Mouse (Mus musculus): Measurements from ENCODE around the gene Polg.

The Polg gene

GRCm38 (mm10) chr7:79502152-79503102, 36.3 kb upstream of the Polg start:
- DNase-seq = no peak

DNA sequence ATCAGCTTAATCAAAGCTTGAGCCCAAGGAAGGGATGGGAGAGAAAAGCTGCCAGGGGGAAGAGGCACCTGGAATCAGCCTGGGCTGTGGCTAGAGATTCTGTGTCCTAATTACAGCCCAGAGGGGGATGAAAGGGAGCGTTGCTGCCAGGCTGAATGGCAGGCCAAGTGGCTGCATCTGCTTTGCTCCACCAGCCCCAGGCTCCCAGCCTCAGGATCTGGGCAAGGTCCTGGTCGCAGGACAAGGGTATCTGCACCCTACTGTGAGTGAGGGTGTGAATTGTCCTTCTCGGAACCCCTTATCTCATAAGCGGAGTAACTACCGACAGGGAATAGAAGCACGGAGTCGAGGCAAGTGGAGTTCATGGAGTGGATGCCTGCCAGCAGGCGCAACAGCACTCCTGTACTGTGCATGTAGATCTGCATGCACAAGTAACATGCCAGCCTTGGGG, 35.4 kb upstream of the Polg start:
- DNase-seq = no peak

DNA sequence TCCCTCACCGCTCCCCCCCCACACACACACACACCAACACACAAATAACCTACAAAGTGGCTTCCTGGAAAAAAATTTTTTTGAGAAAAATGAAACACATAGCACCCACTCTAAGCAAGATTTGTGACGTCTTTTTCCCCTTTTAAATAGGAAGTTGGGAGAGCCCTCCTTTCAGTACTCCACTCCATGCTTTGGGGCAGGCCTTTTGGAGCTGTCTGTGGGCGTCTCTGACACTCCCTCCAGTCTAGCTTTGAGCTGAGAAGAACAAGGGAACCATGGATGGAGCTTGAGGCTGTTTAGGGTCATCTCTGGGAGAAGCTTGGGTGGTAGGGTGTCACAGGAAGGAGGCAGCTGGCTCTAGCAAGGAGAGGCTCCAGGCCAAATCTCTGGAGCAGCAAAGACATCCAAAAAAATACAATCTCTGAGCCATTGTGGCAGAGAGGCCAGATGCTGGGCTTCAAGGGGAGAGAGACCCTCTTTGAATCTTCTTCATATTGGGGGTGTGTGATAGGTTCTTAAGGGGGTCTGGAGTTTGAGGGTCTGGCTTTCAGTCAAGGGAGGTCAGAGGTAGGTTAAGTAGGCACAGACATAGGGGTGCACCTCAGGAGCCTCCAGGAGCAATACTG, 34.6 kb upstream of the Polg start:
- no peak for DNase-seq

DNA sequence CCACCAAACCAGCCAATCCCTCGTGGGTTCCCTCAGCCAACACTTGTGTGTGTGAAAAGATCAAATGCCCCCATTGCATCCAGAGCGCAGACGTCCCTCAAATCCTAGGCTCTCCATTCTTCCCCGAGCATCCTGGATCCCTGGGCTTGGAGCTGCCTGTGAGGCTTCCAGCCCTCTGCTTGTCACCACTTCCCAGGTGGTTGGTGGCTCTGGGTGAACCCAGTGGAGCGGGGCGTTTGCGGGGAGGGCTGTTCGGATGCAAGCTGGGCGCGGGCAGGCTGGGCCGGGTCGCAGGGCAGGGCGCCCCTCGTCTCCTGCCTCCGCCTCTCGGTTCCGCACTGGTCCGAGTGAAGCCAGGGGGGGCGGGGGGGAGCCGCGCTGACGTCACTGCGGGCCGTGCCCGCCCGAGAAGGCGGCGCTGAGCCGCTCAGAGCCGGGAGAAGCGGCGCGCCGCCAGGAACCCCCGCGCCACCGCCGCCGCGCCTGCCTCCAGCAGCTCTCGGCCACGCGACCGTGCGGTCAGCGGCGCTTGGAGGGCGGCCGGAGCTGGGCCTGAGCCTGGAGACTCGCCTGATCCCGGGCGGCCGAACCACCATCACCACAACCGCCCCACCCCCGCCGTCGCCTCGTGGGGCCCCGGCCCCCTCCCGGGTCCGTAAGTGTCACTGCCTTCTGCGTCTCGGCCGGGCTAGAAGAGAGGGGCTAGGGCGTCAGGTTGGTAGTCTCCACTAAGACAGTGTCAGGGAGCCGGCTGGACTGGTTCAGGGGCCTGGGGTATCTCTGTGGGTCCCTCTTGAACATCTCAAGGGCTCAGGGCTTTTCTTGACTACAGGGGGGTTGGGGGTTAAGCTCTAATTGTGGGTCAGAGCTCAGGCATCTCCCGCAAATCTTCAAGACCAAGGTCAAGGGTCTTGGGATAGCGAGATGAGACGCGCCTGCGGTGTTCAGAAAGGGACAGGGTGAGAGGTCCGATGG, 33.7 kb upstream of the Polg start:
- DNase-seq = no peak

DNA sequence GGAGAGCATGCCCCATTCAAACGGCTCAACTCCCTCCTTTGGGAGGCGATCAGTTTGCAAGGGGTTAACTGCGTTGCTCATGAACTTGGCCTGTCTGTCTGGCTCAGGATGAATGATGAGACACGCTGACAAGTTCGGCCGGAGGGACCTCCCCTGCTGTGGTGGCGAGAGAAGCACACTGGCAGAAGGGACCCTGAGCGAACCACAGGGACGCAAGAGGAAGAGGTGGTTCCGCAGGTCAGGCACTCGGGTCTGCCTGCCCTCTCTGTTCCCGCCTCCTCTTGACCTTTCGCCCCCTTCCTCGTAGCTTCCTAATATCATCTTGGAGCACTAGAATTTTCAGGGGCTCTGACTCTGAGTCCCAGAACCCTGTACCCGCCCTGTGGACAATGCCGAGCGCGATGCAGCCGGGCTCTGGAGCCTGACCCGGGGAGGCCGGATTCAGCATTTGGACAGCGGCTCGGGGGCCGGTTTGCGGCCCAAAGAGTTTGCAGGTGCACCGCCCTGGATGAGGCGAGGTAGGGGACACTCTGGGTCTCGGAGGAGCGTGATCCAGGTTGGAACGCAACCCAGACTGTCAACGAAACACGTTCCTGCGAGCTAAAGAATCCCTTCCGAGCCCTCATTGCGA, 32.9 kb upstream of the Polg start:
- peak; percentile 62 for DNase-seq

DNA sequence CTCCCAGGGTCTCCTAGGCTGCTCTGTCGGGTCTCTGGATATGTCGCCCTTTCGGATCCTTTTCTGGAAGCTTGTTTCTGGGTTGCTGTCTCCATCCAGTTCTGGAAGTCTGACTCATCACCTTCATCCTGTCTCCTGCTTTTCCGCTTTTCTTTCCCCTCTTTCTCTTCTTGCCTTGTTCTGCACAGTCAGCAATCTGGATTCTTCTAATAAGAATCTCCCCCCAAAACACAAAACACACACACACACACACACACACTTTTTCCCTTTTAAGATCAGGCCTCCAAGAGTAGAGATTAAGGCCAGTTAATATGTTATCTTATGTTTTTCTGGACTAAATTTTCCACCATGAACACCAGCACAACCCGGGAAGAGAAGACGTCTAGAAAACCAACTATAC, 32.2 kb upstream of the Polg start:
- DNase-seq = no peak

DNA sequence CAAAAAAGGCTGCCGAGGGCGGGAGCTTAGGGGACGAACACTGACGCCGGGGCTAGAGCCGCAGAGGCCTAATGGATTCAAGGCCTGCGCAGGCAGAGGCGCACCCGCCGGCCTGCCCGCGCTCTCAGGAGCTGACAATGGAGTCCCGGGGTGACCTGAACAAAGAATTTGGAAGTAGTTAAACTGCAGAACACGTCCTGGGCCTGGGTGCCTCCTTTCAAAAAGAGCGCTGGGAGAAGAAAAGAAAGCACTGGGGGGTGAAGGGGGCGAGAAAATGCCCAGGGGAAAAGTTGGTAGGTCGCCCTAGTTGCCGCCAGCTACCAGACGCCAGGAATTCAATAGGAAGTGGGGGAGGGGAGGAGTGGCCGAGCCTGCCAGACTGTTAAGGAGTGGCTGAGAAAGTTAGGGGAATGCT, 31.5 kb upstream of the Polg start:
- DNase-seq = no peak

DNA sequence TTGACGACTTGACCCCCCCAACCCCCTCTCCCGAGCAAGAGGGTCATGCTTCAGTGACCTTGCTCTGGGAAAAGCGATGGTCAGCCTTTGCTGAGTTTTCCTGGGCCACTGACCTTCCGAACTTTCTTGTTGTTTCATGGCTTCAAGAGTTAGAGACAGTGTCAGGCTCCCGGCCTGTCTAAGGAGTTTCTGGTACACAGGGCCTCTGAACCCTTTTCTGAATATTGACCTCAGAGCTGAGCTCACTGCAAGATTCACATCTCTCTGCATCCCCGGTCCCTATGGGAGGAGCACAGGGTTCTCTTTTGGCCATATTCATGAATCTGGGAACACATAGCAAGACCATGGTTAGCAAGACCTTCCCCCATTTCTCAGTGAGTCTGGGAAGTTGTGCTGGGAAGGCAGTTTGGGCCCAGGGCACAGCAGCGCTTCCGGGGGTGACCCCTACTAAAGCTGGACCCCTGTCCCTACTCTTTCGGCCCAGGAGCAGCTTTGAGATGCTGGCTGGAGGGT, 30.7 kb upstream of the Polg start:
- no peak for DNase-seq

- DNase-seq = peak; percentile 92
Observed at GRCm38 (mm10) chr7:79495988-79496815, 30.0 kb upstream of the Polg start.

DNA sequence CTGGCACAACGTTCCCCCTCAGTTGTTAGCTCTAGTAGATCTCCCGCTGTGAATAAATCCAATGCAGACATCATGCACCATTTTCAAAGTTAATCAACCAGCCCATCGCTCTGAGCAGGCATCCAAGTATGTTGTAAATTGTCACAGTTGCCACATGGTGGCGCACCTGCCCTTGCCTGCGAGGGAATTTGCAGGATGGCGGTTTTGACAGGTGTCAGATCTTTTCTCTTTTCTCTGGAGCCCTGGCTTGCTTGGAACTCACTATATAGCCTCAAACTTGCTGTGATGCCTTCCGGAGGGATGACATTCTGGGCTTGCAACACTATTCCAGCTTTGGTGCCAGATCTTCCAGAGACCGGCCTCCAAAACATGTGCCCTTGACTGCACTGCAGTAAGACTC, 27.8 kb upstream of the Polg start:
- DNase-seq = peak; percentile 80

GRCm38 (mm10) chr7:79486528-79486927, 20.4 kb upstream of the Polg start:
- no peak for DNase-seq

DNA sequence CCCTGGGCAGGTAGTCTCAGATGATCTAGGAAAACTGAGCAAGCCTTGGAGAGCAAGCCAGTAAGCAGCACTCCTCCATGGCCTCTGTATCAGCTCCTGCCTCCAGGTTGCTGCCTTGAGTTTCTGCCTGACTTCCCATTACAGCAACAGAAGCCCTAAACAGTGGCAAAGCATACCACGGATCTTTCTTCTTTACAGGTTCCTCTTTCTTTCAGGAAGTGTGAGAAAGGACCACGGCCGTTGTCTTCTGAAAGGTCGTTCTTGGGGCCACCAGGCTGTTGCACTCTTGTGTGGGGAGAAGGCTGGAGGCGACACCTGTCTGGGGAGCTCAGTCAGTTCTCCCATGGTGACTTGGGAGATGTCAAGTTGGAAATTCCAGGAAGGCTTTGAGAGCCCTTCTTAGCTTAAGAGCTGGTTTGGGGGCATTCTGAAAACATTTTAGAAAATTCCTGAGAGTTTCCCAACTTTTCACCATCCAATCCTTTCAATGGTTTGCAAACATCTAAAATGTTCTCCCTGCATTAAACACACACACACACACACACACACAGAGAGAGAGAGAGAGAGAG, 8.8 kb upstream of the Polg start:
- DNase-seq = no peak

GRCm38 (mm10) chr7:79473496-79474194, 7.5 kb upstream of the Polg start:
- no peak for DNase-seq

DNA sequence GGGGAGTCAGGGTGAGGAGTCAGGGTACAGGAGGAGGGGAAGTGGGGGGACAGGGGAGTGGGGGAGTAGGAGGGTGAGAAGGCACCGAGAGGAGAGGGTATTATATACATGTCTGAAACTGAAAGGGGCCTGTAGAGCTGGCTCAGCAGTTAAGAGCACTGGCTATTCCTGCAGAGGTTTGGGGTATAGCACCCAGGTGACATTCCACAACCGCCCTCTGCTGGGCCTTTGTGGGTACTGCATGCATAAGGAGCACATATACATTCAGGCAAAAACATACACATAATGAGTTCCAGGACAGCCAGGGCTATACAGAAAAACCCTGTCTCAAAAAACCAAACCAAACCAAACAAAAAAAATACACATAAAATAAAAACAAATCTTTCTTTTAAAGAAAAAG, 6.6 kb upstream of the Polg start:
- peak; percentile 59 for DNase-seq

GRCm38 (mm10) chr7:79471436-79471835, 5.3 kb upstream of the Polg start:
- no peak for DNase-seq

GRCm38 (mm10) chr7:79470718-79471117, 4.6 kb upstream of the Polg start:
- no peak for DNase-seq

GRCm38 (mm10) chr7:79469766-79470165, 3.6 kb upstream of the Polg start:
- DNase-seq = no peak

DNA sequence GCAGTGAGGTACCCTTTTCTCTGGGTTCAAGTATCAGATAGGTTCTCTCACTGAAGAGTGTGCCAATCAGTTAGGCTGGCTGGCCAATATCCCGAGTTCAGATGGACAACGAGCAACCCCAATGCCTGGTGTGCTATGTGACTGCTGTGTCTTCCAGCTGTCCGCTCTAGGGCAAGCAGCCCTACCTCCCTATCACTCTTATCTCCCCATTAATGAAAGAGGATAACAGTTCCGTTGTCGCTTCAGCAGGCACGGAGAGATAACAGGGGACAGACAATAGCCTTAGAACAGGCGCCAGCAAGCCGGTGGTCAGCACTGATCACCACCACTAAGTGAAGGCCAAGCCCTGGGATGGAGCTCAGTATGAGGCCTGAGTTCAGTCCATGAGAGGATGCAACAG, 2.8 kb upstream of the Polg start:
- DNase-seq = no peak

DNA sequence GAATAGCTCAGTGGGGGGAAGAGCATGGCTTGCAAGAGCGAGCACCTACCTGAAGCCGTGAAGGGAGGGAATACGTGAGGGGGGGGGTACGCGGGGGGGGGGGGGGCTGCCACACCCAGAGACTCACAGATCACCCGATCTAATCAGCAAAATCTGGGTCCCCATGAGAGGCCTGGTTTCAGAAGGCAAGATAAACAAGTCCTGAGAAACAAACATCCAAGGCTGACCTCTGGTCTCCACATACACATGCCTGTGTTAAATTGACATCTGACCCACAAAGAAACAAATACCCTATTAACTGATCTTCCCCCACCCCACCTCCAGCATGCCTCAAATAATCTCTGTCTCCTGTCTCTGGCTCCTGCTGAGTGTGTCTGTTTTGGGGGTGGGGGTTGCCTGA, 1.8 kb upstream of the Polg start:
- DNase-seq = no peak

DNA sequence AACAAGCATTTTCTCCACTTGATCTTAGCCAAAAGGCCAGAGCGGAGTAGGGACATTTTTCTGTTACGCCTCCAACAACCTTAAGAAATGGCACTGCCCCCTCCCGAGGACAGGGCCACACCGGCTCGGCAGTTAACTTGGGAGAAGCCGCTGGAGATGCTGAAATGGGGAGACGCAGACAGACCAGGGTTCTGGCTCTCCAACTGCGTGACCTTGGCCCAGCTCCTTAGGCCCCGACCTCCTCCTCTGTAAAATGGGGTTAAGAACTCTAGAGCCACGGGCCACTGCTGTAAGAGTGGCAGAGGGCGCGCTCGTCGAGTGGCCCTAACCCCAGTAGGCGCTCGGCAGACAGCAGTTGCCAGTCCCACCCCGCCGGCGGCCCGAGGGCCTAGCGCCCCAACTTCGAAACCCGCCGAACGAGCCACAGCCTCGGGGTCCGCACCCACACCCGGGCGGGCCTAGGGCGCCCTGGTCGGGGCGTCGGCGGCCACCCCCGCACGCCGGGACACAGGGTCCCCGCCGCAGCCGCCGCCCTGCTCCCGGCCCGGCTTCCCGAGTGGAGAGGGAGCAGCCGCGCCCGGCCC, 609 bp downstream of the Polg start:
- DNase-seq = peak; percentile 81
